Mouse (Mus musculus) right cerebral cortex, postnatal 25 days (tissue): ENCODE results near the gene 4930595M18Rik.

ENCODE experiments used
- DNase-seq: peaks from one replicate; pipeline ENCODE4 v3.0.0; 2022

Gene 4930595M18Rik

GRCm38 (mm10) chrX:81458021-81458420, at the start of gene 4930595M18Rik:
Gene 4930595M18Rik (minus strand): TSS chrX:81458121.
- DNase-seq: no peak

GRCm38 (mm10) chrX:81472500-81472899, 14.6 kb upstream of the 4930595M18Rik start:
- DNase-seq: no peak
